Mouse (Mus musculus): ENCODE results near the gene Ino80e.
"Not testable (repeated sequence)": the region's sequence is repeated elsewhere in the genome, so short reads cannot be mapped to it uniquely, and the experiment has no call there.

Ino80e gene

DNA sequence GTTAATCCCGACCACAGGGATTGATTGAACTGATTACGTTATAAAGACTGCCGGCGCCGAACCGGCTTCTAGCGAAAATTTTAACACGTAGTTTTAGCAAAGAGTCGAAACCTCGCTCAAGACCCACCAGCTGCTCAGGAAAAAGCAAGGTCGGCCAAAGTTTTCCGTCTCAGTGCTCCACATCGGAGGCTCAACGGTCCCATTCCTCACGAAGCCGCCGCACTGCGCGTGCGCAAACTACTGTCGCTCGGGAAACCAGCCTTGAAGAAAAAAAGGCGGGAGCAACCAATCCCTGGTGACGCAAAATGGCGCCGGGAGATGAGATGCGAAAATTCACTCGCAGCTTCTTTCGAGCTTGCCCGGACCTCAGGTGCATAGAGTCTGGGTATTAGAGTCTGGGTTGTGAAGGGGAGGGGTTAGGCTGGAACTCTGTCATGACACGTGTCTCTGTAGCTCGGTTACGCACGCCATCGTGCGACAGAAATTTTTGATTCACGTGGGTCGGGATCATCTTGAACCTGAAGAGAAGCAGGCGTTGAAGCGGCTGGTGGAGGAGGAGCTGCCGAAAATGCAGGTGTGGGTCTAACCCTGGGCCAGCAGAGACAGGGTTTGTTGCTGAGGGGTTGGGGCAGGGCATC is at the start of gene Ino80e:
TSS of gene Ino80e (minus strand) at position 231 of the 638 bp plus-strand sequence.
- DNase-seq (ENCODE audit: low read depth, low spot score): peak; percentile 90

DNA sequence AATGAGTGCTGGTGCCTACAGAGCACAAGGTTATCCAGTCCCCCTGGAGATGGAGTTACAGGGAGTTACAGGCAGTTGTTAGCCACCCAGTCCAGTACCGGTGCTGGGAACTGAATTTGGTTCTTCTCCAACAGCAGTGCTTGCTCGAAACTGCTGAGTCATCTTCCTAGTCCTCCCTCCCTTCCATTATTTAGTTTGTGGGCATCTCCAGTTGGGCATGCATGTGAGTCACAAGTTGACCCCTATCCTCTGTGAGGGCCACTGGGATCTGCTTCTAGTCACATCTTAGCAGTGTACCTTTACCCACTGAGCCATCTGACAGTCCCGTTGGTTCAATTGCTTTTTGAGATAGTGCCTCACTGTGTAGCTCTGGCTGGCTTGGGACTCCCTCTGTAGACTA is 43.4 kb upstream of the Ino80e start:
- DNase-seq (ENCODE audit: low read depth, low spot score): no peak

DNA sequence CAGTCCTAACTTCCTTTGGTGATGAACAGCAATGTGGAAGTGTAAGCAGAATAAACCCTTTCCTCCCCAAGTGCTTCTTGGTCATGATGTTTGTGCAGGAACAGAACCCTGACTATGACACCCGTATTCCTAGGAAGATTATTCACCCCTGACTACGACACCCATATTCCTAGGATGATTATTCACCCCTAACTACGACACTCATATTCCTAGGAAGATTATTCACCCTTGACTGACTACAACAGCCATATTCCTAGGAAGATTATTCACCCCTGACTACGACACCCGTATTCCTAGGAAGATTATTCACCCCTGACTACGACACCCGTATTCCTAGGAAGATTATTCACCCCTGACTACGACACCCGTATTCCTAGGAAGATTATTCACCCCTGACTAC is 37.6 kb upstream of the Ino80e start:
- not testable (repeated sequence) for DNase-seq (ENCODE audit: low read depth, low spot score)

DNA sequence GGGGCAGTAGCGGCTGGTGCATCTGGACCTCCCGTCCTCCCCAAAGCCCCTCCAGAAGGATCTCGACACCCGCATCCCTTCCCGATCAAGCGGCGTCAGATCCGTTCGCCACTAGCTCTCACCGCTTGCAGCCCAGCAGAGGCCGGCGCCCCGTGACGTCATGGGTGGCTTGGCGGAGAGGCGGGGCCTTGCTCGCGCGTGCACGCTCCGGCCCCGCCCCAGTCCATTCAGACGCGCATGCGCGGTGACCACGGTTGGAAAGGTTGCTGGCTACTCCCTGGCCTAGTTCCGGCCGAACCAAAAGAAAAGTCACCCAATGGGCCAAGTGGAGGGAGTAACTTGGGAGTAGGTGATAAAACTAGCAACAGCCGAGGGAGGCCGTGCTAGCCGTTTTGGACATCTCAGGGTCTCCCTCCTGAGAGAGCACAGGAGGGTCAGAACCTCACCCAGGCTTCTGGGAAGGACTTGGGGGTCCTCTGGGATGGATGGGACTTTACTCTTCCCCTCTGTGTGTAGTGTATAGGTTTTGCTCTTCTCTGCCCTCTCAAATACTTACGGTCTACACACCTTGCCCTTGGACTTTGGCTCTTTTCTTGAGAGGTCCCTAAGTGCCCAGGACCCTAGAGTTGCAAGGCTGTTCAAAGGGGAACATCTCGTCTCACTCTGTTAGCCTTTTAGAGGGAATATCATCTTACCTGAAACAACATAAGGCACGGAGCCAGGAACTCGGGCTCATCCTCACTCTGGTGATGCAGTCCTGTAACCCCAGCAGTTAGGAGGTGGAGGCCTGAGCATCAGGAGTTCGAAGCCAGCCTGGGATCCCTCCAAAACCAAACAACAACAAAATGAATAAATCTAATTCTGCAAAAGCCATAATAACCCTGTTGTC is 36.2 kb upstream of the Ino80e start:
- DNase-seq (ENCODE audit: low read depth, low spot score): peak; percentile 79

DNA sequence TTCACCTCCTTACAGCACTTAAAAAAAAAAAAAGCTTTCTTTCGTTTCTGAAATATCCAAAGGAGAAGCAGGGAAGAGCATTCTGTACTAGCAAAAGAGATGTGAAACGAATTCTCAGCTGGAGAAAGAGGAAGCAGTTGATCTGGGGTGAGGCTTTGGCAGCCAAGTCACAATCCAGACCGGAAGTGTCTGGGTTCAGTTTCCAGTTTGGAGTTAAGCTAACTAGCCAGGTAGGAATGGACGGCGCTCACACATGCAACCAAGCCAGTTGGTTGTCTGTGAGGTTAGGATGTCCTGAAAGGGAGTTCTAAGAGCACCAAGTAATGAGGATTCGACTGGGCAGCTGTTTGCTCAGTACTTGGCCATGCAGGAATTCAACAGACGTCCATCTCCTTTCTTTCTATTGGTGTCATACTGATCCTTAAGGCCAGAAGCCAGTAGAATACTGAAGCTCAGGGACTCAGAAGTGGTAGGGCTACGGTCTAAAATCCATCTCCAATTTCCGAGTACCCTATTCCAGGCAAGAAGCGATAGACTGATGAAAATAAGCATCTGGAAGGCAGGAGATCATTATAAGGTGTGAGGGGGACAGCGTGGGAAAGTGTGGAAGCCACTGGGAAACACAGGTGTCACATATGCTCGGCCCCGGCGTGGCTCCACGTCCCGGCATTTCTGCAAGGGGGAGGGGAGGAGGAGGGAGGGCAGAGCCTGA is 35.4 kb upstream of the Ino80e start:
- DNase-seq (ENCODE audit: low read depth, low spot score): peak; percentile 38

DNA sequence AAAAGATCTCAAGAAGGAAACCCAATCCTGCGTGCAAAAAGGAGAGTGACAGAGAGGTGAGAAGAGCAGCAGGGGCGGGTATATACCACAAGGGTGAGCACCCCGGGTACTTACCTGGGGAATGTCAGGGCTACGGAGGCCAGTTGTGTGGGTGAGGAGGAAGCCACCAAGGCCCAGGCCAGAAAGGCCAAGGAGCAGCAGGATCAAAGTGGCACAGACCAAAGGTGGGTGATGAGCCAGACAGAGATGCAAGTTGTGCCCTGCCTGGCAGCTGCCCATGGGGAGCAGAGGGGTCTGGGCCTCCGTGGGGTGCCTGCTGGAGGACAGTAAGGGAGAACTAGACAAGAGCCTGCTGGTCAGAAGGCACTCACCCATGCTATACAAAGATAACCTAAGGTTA is 34.7 kb upstream of the Ino80e start:
- DNase-seq (ENCODE audit: low read depth, low spot score): no peak

DNA sequence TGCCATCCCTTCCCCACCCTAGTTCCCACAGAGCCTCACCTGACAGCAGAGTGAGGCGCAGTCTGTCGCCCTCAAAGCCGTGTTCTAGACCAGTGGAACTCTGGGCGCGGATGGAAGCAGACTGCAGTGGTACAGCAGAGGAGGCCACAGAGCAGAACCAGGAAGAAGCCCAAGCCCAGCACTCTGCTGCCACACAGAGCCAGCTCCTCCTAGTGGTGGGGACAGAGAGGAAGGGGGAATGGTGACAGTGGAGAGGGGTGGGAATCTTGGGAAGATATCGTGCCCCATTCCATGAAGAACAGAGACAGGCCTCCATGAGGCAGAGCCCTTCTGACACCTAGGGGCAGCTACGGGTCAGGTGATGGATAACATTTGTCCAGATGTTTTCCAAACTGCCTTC is 26.7 kb upstream of the Ino80e start:
- no peak for DNase-seq (ENCODE audit: low read depth, low spot score)

DNA sequence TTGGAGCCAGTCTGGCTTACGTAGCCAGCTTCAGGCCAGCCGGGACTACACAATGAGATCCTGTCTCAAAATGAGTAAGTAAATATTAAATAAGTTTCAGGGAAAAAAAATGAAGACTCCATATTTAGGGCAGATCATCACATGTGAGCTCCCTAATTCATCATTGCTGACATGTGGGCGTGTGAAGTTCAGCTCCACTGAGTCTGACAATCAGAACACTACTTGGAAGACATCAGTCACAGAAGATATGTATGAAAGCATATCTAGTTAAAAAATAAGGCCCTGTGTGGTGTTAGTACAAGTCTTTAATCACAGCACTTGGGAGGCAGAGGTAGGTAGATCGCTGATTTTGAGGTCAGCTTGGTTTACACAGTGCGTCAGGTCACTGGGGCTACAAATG is 25.1 kb upstream of the Ino80e start:
- no peak for DNase-seq (ENCODE audit: low read depth, low spot score)

DNA sequence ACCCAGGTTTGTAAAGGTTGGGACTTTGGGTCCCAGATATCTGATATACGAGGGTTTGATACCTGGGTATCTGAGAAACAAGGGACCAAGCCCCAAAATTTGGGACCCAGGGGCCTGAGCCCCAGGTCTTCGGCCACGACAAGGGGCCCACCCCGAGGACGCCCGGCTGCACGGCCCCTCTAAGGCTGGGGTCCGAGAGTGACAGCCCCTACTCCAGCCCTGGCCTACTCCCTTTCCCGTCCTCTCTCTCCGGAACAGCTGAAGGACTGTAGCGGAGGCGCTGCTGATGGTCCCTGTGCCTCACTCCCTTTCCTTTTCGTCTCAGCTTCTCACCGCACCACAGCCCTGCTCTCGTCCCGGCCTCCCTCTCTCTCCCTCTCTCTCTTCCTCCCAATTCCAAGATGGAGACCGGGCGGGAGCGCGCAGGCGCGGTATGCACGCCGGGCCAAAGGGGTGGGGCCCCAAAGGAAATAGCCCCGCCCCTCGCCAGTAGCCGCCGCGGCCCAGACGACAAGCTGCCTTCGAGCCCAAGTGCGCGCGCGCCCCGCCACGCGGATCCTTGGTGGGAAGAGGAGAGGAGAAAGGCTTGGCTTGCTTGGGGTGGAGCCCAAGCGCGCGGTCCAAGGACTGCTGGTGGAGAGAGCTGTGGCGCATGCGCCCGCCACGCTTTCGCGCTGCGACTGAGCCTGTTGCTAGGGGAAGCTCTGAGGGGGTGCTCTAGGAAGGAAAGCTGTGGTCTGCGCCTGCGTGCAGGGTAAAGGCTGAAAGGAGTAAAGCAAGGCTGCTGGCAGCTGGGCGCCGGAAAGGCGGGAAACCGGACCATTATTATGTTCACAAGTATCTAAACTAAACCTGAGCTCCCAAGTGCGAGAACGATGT is 22.3 kb upstream of the Ino80e start, which contains the start of gene Taok2:
TSS of gene Taok2 (minus strand) at position 418 of the 879 bp plus-strand sequence.
- peak; percentile 98 for DNase-seq (ENCODE audit: low read depth, low spot score)

DNA sequence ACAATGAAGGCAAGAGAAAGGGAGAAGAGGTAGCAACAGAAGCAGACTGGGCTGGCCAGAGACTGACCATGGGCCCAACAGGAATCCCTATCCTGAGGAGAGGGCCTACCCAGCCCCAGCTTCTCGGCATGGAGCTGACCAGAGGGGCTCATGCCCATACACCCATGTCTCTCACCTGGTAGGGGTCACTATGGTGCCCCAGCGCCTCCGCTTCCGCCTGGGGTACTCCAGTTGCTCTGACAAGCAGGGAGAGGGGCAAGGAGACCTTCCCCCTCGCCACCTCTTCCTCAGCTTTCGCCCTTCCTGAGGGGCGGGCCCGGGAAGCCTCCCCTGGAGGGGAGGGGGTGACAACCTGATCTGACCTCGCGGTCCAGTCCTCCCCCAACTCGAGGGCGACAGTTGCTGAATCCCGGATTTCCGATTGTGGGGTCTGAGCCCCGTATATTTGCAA is 21.6 kb upstream of the Ino80e start:
- DNase-seq (ENCODE audit: low read depth, low spot score): no peak

DNA sequence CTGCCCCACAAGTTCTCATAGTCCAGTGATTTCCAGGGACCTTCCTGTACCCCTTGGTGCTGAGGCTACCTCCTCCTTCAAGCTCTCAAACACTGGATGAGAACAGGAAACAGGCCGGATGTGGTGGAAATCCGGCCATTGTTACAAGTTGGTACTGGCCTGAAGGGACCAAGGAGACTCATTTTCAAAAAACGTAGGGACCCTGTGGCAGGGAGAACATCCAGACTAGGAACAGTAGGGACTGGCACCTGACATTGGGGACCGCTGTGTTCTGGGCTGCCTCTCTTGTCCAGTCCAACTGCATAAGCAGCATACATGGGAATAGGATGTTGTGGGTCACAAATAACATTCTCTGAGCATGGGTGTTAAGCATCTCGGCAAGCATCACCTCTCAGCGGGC is 18.9 kb upstream of the Ino80e start:
- DNase-seq (ENCODE audit: low read depth, low spot score): no peak

DNA sequence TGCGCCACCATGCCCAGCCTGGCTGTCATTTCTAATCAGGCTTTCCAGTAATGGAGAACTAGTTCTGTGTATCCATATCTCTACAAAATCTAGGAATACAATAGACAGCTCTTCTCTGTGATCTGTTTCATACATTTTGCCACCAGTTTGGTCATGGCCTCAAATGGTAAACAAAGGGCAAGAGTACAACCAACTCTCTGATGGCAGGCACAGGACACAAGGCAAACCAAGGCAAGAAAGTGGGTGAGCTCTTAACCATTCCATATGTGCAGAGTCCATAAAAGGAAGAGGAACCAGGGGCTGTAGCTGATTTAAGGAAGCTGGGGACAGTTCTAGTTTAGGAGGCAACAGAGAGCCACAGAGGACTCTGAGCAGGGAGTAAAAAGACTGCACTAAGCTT is 15.1 kb upstream of the Ino80e start:
- no peak for DNase-seq (ENCODE audit: low read depth, low spot score)

DNA sequence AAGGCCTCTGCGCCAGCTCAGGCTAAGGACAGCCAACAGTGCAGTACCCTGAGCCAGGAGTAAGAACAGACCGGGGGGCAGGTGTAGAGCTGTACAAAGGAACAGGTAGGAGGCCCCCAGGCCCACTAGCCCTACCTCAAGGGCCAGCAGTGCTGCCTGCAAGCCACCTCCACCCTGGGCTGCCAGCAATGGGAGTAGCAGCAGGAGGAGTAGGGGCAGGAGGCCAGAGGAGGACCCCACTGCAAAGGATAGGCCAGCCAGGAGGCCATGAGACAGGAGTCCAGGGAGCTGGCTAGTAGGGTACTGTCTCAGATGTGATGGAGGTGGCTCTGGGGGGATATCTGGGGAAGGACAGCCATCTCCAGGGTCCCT is 8.3 kb upstream of the Ino80e start:
- DNase-seq (ENCODE audit: low read depth, low spot score): no peak

DNA sequence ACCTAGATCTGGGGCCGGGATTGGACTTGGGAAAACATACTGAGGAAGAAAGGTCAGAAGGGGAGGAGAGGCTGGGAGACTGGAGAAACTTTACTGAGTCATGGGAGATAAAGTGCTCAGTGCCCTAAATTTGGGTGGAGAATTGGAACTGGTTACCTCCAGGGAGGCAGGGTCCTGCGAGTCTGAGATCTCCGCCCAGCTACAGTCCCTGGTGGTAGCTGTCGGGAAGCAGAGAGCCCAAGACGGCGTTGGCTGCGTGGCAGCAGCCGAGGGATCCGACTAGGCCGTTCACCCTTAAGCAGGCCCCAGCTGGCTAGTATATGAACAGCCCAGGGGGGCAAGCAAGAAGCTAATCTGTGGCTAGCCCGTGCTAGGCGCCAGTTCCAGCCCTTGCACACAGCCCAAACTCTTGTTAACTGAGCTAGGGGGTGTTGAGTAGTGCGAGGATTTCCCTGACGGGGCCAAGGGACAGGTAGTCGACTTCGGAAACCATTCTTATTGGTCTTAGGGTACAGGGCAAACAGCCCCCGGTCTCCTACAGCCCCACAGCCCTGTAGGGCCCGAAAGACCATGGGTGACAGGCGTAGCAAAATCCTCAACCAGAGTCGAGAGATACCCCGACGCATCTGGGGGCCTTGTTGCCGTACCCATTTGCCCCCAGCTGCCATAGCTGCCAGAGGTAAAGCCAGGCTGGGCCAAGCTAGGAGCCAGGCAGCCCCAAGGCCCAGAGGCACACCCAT is 7.8 kb upstream of the Ino80e start:
- no peak for DNase-seq (ENCODE audit: low read depth, low spot score)

DNA sequence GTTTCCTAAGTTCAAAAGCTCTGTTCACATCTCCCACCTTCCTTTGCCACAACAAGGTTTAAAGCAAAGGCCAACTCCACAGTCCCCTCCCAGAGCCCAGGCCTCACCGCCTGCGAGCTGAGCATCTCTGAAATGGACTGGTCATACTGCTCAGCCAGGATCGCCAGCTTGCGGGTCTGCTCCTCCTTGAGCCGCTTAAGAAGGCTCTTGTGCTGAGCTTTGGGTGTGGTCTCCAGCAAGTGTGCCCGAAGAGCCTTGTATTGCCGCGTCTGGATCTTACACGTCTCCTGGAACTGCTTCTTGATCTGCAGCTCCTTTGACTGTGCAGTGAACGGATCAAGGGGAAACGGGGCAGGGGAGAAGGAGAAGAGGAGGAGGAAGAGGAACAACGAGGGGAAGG is 5.8 kb upstream of the Ino80e start:
- DNase-seq (ENCODE audit: low read depth, low spot score): no peak

DNA sequence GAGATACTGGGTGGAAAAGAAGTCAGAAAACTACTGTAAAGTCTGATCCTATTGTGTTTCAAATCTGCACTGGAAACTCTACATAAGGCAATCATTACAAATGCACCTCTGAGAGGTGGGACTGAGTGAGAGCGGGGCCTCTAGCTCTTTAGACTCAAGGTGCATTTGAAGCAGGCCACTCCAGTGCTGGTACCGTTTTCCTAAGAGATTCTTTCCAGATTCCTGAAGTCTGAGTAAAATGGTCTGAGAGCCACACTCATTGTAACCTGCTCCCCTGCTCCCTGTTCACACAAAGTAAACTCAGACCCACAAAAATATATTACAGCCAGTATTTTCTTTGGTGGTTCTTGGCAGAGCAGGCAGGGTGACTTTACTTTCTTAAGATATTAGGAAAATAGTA is 5.4 kb upstream of the Ino80e start:
- no peak for DNase-seq (ENCODE audit: low read depth, low spot score)

DNA sequence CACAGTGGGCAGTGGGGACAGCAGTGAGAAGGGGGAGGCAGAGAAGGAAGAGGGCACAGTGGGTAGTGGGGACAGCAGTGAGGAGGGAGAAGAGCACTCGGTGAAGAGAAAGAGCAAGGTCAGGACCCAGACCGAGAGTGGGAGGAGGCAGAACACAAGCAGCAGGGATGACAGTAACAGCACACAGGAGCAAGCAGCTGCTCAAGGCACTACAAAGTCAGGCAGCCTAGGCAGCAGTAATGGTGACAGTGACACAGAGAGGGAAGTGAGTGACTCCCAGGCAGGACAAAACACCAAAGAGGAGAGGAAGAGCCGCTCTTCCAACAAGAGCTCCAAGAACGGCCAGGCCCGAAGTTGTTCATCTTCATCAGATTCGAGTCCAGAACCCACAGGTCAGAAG is 1.6 kb upstream of the Ino80e start:
- DNase-seq (ENCODE audit: low read depth, low spot score): no peak

DNA sequence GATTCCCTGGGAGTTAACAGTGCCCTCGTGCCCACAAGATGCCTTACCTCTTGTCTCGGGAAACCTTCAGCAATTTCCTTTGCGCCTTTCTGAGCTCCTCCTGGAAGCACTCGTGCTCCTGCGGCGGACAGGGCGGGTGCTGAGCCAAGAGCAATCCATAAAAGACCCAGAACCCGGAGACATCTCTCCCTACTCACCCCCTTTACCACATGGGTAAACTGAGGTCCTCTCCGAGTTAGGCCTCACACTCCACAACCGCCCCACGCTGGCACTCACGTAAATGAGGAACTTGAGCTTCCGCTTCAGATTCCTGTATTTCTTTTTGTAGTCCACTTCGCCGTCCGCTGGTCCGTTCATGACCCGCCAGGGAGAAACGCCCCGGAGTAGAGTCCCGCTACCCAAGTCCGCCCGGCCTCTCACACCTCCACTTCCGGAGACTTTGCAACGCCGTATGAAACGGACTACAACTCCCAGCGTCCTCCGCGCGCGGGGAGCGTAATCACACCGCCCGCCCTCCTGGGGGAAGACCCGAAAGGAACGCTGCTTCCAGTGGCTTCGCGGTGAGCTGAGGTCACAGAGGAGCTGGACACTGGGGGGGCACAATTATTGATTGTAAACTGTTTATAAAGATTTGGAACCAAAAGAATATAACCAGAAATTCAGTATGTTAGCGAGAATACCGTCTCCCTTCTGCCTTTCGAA is 597 bp downstream of the Ino80e start, which contains the start of gene Hirip3:
TSS of gene Hirip3 (plus strand) at position 544 of the 702 bp plus-strand sequence.
- peak; percentile 91 for DNase-seq (ENCODE audit: low read depth, low spot score)

DNA sequence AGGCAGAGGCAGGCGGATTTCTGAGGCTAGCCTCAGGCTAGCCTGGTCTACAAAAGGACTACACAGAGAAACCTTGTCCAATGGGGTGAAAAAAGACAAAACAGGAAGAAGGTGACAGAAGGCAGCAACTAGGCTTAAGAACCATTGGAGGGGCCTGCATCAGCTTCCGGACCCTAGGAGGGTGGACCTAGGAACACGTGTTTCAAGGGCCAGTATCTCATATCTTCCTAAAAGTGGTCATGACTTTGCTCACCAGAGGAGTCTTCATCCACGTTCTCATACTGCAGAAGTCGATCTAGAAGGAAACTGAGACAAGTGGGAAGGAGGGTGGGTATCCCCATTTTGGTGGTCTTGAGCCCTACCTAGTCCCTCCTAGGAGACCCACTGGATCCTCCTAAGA is 1.2 kb downstream of the Ino80e start:
- DNase-seq (ENCODE audit: low read depth, low spot score): no peak
